Mouse (Mus musculus) myocyte (in vitro differentiated cells): ENCODE data around the gene Slc46a2.
A peak's percentile ranks its signal among the peaks of the same experiment; 100 is the strongest.

Experiments
- CEBPB ChIP-seq: IDR thresholded peaks from 2 replicates; pipeline ENCODE4 v1.6.1; 2011; ENCODE audit warnings: mild to moderate bottlenecking, moderate library complexity; ENCODE audit not compliant: poor library complexity, insufficient read depth, severe bottlenecking
- E2F4 ChIP-seq: IDR thresholded peaks from one replicate; pipeline ENCODE4 v1.6.1; 2011; ENCODE audit warnings: mild to moderate bottlenecking, control low read depth, moderate library complexity; ENCODE audit not compliant: insufficient read depth
- MAX ChIP-seq: IDR thresholded peaks from one replicate; pipeline ENCODE4 v1.6.1; 2011; ENCODE audit warnings: low read depth, mild to moderate bottlenecking, control low read depth
- MYOD1 ChIP-seq, 3 experiments: IDR thresholded peaks; one replicate each; pipeline ENCODE4 v1.6.1; 2011; ENCODE audit warnings: control low read depth in 2 of 3, low read depth in 2 of 3, mild to moderate bottlenecking in 2 of 3, moderate library complexity in 1 of 3; ENCODE audit not compliant: insufficient read length in 2 of 3, control insufficient read depth in 1 of 3
- MYOG ChIP-seq, 3 experiments: IDR thresholded peaks; one replicate each; pipeline ENCODE4 v1.6.1; 2011; ENCODE audit warnings: control low read depth in 2 of 3, low read depth in 2 of 3, mild to moderate bottlenecking in 2 of 3; ENCODE audit not compliant: insufficient read length in 2 of 3, control insufficient read depth in 1 of 3, insufficient read depth in 1 of 3
- POLR2A ChIP-seq: IDR thresholded peaks from one replicate; pipeline ENCODE4 v1.6.1; 2011; ENCODE audit warnings: low read depth, mild to moderate bottlenecking, control low read depth, moderate library complexity; ENCODE audit not compliant: insufficient read length
- POLR2AphosphoS2 ChIP-seq: IDR thresholded peaks from one replicate; pipeline ENCODE4 v1.6.1; 2011; ENCODE audit warnings: low read depth, control low read depth; ENCODE audit not compliant: insufficient read length
- TCF12 ChIP-seq: IDR thresholded peaks from one replicate; pipeline ENCODE4 v1.6.1; 2011; ENCODE audit warnings: mild to moderate bottlenecking, control low read depth; ENCODE audit not compliant: poor library complexity, insufficient read depth, severe bottlenecking
- USF1 ChIP-seq: IDR thresholded peaks from one replicate; pipeline ENCODE4 v1.6.1; 2011; ENCODE audit warnings: low read depth, mild to moderate bottlenecking, control low read depth, moderate library complexity

GRCm38 (mm10) chr4:59907657-59908230 is 7.1 kb downstream of the Slc46a2 start:
- no peak for TF ChIP-seq USF1
- no peak for TF ChIP-seq E2F4
- no peak for TF ChIP-seq POLR2AphosphoS2
- no peak for TF ChIP-seq POLR2A
- TF ChIP-seq MAX = no peak
- TF ChIP-seq CEBPB = no peak
- no peak for TF ChIP-seq TCF12
- no peak for TF ChIP-seq MYOD1 (IDR thresholded peaks at IDR 0.05; ENCODE audit: control insufficient read depth in 1 of 3, insufficient read length in 2 of 3, low read depth in 2 of 3)
- peak in 2 of 3 experiments; percentile 14 to 42 for TF ChIP-seq MYOG (IDR thresholded peaks at IDR 0.05; ENCODE audit: control insufficient read depth in 1 of 3, insufficient read depth in 1 of 3, insufficient read length in 2 of 3, low read depth in 2 of 3)
